Comparison of ENCODE assay signal across 8 mouse cellular contexts in the genomic region with DNA sequence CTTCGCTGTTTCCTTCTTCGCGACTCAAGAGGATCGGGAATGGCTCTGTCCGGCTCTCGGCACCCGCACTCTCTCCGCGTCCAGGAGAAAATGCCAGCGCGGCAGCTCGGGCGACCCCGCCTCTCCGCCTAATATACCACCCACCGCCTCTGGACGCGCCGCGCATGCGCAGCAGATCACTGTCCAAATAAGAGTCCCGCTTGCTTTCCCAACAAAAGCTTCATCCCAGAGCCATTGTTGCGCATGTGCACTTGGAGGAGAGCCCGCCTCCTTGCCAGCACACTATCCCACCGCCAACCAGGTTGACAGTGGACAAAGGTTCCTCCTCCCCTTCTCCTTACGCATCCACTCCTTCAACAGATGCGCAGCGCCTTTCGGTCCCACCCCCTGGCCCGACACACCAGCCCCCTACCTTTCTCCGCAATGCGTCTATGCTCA. TPM values are rescaled to one million over a fixed set of nuclear protein-coding genes. Genes with fewer than 3 reads are reported as not detected.
DNase-seq lines count a peak whose midpoint lies in the region; ATAC-seq and TF ChIP-seq lines count a peak whose summit lies in the region.

A gene (minus strand): TSS at position 226 of the 438 bp plus-strand sequence.

- H3K9ac ChIP-seq in embryonic facial prominence, embryonic 12.5 days: peak within 1 kb of the TSS; percentile 84
- H3K9ac ChIP-seq in heart, adult 2 months (ENCODE audit: low read depth, low read length): peak within 1 kb of the TSS; percentile 87
- peak within 1 kb of the TSS; percentile 83 for H3K9ac ChIP-seq in limb, embryonic 12.5 days (replicated peaks)
- H3K9ac ChIP-seq in midbrain, embryonic 14.5 days (replicated peaks; ENCODE audit: low read length): peak within 1 kb of the TSS; percentile 73

- peak; percentile 89 for DNase-seq in 3134 (ENCODE audit: extremely low read depth, insufficient read length, low spot score)
- DNase-seq in adrenal gland, postnatal 25 days: peak; percentile 87
- DNase-seq in heart, adult 2 months: peak; percentile 86 to 91
- DNase-seq in kidney, adult 8-10 months: peak; percentile 93 to 96
- peak; percentile 95 for DNase-seq in midbrain, embryonic 14.5 days
- DNase-seq in splenic B cell, adult 2 months (ENCODE audit: low read depth, low spot score): peak; percentile 33

- peak within 1 kb of the TSS; percentile 52 for H3K4me2 ChIP-seq in embryonic facial prominence, embryonic 12.5 days (replicated peaks)
- H3K4me2 ChIP-seq in limb, embryonic 12.5 days: peak within 1 kb of the TSS; percentile 59
- peak within 1 kb of the TSS; percentile 59 for H3K4me2 ChIP-seq in midbrain, embryonic 14.5 days (ENCODE audit: low read length)

- peaks cover 17% of the 10 kb centered on the region for H3K27me3 ChIP-seq in embryonic facial prominence, embryonic 12.5 days
- H3K27me3 ChIP-seq in heart, adult 2 months (ENCODE audit: control insufficient read depth, insufficient read depth, low read length): no peaks in the 10 kb centered on the region
- H3K27me3 ChIP-seq in limb, embryonic 12.5 days: peaks cover 36% of the 10 kb centered on the region
- H3K27me3 ChIP-seq in midbrain, embryonic 14.5 days (ENCODE audit: control insufficient read depth, insufficient read depth, low read length): no peaks in the 10 kb centered on the region
- no peaks in the 10 kb centered on the region for H3K27me3 ChIP-seq in splenic B cell, adult 2 months (ENCODE audit: control insufficient read depth, insufficient read depth, low read length, poor library complexity, severe bottlenecking)

- peaks cover 31% of the 10 kb centered on the region for H3K36me3 ChIP-seq in embryonic facial prominence, embryonic 12.5 days
- H3K36me3 ChIP-seq in heart, adult 2 months (ENCODE audit: control insufficient read depth, insufficient read depth, low read length): no peaks in the 10 kb centered on the region
- peaks cover 33% of the 10 kb centered on the region for H3K36me3 ChIP-seq in limb, embryonic 12.5 days
- peaks cover 33% of the 10 kb centered on the region for H3K36me3 ChIP-seq in midbrain, embryonic 14.5 days (ENCODE audit: control insufficient read depth, insufficient read depth, low read length)
- H3K36me3 ChIP-seq in splenic B cell, adult 2 months (ENCODE audit: control insufficient read depth, insufficient read depth, low read length, poor library complexity, severe bottlenecking): no peaks in the 10 kb centered on the region

- peak within 1 kb of the TSS; percentile 57 for H3K4me3 ChIP-seq in embryonic facial prominence, embryonic 12.5 days
- H3K4me3 ChIP-seq in heart, adult 2 months: peak within 1 kb of the TSS; percentile 69
- H3K4me3 ChIP-seq in limb, embryonic 12.5 days (replicated peaks): peak within 1 kb of the TSS; percentile 57
- peak within 1 kb of the TSS; percentile 60 for H3K4me3 ChIP-seq in midbrain, embryonic 14.5 days (replicated peaks; ENCODE audit: low read depth, low read length)

- peaks cover 5% of the 10 kb centered on the region; the same call in 1 of the 2 replicates for H3K4me1 ChIP-seq in embryonic facial prominence, embryonic 12.5 days
- no peaks in the 10 kb centered on the region for H3K4me1 ChIP-seq in heart, adult 2 months (ENCODE audit: control insufficient read depth, insufficient read depth, low read length)
- H3K4me1 ChIP-seq in limb, embryonic 12.5 days (replicated peaks): peaks cover 7% of the 10 kb centered on the region; the same call in 1 of the 2 replicates
- peaks cover 33% of the 10 kb centered on the region for H3K4me1 ChIP-seq in midbrain, embryonic 14.5 days (ENCODE audit: control insufficient read depth, insufficient read depth, low read length)

- TF ChIP-seq EP300 in heart, adult 2 months (IDR thresholded peaks at IDR 0.05; ENCODE audit: insufficient read depth, low read depth, low read length): 0 out of 2 replicates have a peak, but pooled peaks have one; percentile 31

- peak; percentile 93 for ATAC-seq in embryonic facial prominence, embryonic 12.5 days (ENCODE audit: insufficient number of reproducible peaks, insufficient read depth, low FRiP score, low TSS enrichment)
- ATAC-seq in limb, embryonic 12.5 days (ENCODE audit: insufficient number of reproducible peaks, insufficient read depth, low FRiP score, low TSS enrichment, low read depth): peak; percentile 94
- peak; percentile 90 for ATAC-seq in midbrain, embryonic 14.5 days (ENCODE audit: low FRiP score, low TSS enrichment)

- no peaks in the 10 kb centered on the region for H3K79me2 ChIP-seq in heart, adult 2 months (replicated peaks; ENCODE audit: control insufficient read depth, insufficient read depth, low read length)

- TF ChIP-seq CTCF in heart, adult 2 months (IDR thresholded peaks at IDR 0.05): no peak

- intact Hi-C loops in heart, adult 2 months (cut with DNase I): loop anchor here (2.0 to 10.0 kb wide), 2 partner anchors 175 to 307 kb away; a partner anchor contains a TSS

- peak; percentile 64 for TF ChIP-seq POLR2A in heart, adult 2 months (IDR thresholded peaks at IDR 0.05; ENCODE audit: insufficient read depth, low read depth, low read length)

- peak within 1 kb of the TSS; percentile 90 for H3K27ac ChIP-seq in embryonic facial prominence, embryonic 12.5 days
- peak within 1 kb of the TSS; percentile 80 for H3K27ac ChIP-seq in heart, adult 2 months
- peak within 1 kb of the TSS; percentile 92 for H3K27ac ChIP-seq in limb, embryonic 12.5 days
- H3K27ac ChIP-seq in midbrain, embryonic 14.5 days (replicated peaks; ENCODE audit: low read depth, low read length): peak within 1 kb of the TSS; percentile 94

- no peaks in the 10 kb centered on the region for H3K9me3 ChIP-seq in embryonic facial prominence, embryonic 12.5 days
- H3K9me3 ChIP-seq in limb, embryonic 12.5 days: no peaks in the 10 kb centered on the region
- H3K9me3 ChIP-seq in midbrain, embryonic 14.5 days (ENCODE audit: control insufficient read depth, low read length): no peaks in the 10 kb centered on the region

- 15% methylated on average over 32 of the region's 32 CpGs for WGBS in embryonic facial prominence, embryonic 12.5 days
- WGBS in heart, adult 2 months: 13% methylated on average over 32 of the region's 32 CpGs
- 12% methylated on average over 27 of the region's 32 CpGs for WGBS in limb, embryonic 12.5 days
- 18% methylated on average over 32 of the region's 32 CpGs for WGBS in midbrain, embryonic 14.5 days

RNA-seq across cellular contexts. Expression of the gene that starts here (rescaled TPM):
- 235 and 250 TPM in 2 replicates for total RNA-seq in adrenal gland, postnatal 25 days (2021)
- 802 and 805 TPM in 2 replicates for polyA plus RNA-seq in embryonic facial prominence, embryonic 12.5 days (2016; fragmentation: Nextera tagmentation; extraction: Ambion mirVana)
- total RNA-seq in heart, adult 2 months (2021): 10 to 100 TPM; 88.7 to 96.1 TPM
- 117 and 135 TPM in 2 replicates for polyA plus RNA-seq in heart, adult 2 months (2012; rRNA removed)
- polyA plus RNA-seq in limb, embryonic 12.5 days (2016; fragmentation: Nextera tagmentation; extraction: Ambion mirVana): 735 and 768 TPM in 2 replicates
- 1,056 and 1,237 TPM in 2 replicates for polyA plus RNA-seq in midbrain, embryonic 14.5 days (2014; fragmentation: Nextera tagmentation; extraction: Ambion mirVana)

Comparison
In these comparisons a context has a peak if more than half of its experiments do, and no peak if none do; other contexts are left out.
1. Peak in every context shown above with its lines: DNase-seq, ATAC-seq, H3K4me3 ChIP-seq and H3K27ac ChIP-seq.
2. DNase-seq: peak in every context shown above with its lines; median percentile 95 in midbrain, embryonic 14.5 days; 94 in kidney, adult 8-10 months; 89 in 3134; 88 in heart, adult 2 months; 87 in adrenal gland, postnatal 25 days; 33 in splenic B cell, adult 2 months.